Mouse (Mus musculus): ENCODE results near the gene Gucd1.

DNA sequence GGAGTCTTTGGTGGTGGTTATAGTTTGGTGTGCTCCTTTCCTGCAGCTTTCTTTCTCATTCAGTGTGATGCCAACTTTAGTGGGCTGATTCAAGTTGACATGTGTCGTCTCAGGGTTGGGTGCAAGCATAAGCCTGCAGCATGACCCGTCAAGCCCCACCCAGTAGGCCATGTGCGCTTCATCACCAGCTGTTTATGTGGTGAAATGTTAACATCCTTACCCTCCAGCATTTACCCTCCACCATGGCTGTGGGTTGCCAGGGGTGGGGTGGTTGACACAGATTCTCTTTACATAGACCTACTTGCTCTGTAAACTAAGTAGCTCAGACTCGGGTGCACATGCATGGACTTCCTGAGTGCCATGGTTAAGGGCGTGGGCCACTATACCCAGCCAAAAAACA lies 18.4 kb upstream of the Gucd1 start:
- TF ChIP-seq CTCF (IDR thresholded peaks at IDR 0.05; ENCODE audit: borderline replicate concordance, control insufficient read depth, extremely low read depth, insufficient read depth, low read length, poor library complexity): no peak
- TF ChIP-seq POLR2A (IDR thresholded peaks at IDR 0.05; ENCODE audit: control insufficient read depth, extremely low read depth, insufficient read depth, low read length, poor library complexity): no peak
